Mouse (Mus musculus): ENCODE measurements around the gene Gm20683.

Gene Gm20683

DNA sequence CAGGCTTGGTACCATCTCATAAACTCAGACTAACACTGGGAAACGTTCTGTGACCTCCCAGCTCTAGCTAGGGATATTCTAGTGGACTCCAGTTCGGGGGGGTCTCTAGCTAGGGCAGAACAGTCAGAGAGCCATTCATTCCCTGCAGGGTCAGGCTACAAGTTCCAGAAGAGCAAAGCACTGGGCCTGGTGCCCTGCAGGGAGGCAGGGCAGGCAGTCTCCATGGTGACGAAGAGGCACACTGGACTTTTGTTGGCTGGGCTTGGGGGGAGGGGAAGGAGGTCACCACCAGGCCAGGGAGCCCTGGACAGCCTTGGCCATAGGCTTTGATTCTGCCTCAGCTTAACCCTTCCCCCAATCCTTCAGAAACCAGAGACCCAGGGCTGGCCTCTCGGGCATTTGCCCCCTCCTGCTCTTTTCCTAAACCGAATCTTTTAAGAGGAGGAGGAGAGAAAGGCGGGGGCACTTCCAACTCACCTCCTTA lies 45.9 kb downstream of the Gm20683 start, which contains the start of gene AC134908.4:
AC134908.4 (minus strand) TSS at position 51 of the 484 bp plus-strand sequence.
- no peak for DNase-seq (ENCODE audit: low spot score)

- no peak for DNase-seq (ENCODE audit: low spot score)
Observed at GRCm38 (mm10) chr17:25794998-25795397, 46.6 kb downstream of the Gm20683 start.

DNA sequence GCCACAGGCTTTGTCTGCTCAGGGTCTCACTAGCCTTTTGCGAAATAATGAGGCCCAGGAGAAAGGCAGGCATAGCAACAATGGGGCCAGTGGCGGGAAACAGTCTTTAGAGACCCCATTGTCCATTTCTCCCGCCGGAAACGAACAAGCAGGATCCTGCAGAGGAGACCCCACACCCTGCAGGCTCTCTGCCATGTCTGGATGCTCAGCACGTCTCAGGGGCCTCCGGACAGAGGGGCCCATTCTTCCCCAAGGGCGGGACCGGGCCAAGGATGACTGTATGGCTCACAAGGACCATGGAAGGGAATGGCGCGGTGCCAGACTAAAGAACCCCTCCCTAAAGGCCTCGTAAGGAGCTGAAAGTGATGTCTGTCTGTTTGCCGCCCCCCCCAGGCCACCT lies 47.4 kb downstream of the Gm20683 start:
- DNase-seq (ENCODE audit: low spot score), result no peak

DNA sequence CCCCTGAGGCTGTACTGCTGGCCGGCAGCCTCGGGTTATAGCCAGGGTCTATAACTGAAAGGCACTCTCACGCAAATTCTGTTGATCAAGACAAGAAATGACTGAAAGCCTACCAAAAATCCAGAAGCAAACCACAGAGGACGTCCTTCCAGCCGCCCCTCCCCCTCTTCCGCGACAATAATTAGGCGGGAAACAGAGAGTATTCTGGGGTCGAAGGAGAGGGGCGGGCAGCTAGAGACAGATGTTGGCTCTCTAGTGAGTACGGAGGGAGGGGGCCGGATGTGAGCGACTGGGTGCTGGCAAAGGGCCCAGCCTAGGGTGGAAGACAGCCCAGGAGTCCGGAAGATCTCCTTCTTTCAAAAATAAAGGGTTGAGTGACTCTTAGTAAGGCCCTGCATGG lies 48.9 kb downstream of the Gm20683 start, which contains the start of gene Fam173a:
Fam173a (minus strand) TSS at position 287 of the 400 bp plus-strand sequence.
- DNase-seq (ENCODE audit: low spot score), result peak; percentile 51

- peak; percentile 85 for DNase-seq (ENCODE audit: low spot score)
Observed at GRCm38 (mm10) chr17:25791843-25792527, 49.6 kb downstream of the Gm20683 start.

GRCm38 (mm10) chr17:25791320-25791842 lies 50.2 kb downstream of the Gm20683 start:
- no peak for DNase-seq (ENCODE audit: low spot score)

GRCm38 (mm10) chr17:25786781-25787504 lies 54.6 kb downstream of the Gm20683 start:
- DNase-seq (ENCODE audit: low spot score), result no peak

DNA sequence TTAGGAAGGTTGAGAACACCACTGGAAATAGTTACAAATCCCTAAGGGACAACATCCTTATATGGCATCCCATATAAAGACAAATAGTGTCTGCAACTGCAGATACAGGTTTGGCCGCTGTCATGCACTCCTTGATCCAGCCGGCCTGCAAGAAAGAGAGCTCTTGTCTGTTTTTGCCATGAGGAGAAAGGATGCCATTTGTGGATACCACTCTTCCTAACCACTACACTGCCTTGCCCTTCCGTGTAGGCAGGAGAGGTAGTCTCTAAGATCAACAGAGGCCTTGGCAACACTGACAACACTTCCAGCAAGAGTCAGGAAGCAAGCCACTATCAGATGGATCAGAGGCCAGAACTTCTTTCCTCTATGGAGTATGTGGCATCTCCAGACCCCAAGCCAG lies 55.3 kb downstream of the Gm20683 start, which contains the start of gene Ccdc78:
Ccdc78 (plus strand) TSS at position 301 of the 400 bp plus-strand sequence.
- no peak for DNase-seq (ENCODE audit: low spot score)

GRCm38 (mm10) chr17:25785281-25785745 lies 56.2 kb downstream of the Gm20683 start, which contains the start of gene Haghl:
TSS of gene Haghl (minus strand) at chr17:25785673.
- peak; percentile 96 for DNase-seq (ENCODE audit: low spot score)

Measured in c-Kit-positive CD71-positive TER-119-positive erythroid progenitor cells, embryonic 14.5 days (primary cell).